Comparison of ENCODE assay signal across 8 mouse cellular contexts in genomic region chr4:123904333-123905125, GRCm38 (mm10). TPM values are rescaled to one million over a fixed set of nuclear protein-coding genes. Genes with fewer than 3 reads are reported as not detected.
A peak's percentile ranks its signal among the peaks of the same experiment; 100 is the strongest.
DNase-seq lines count a peak whose midpoint lies in the region; ATAC-seq lines count a peak whose summit lies in the region.

Gene Mycbp, plus strand, starts transcription at chr4:123904832.

- peaks cover 17% of the 10 kb centered on the region for H3K4me1 ChIP-seq in hindbrain, embryonic 14.5 days (replicated peaks; ENCODE audit: control insufficient read depth, insufficient read depth, low read length)

- peak within 1 kb of the TSS; percentile 84 for H3K4me3 ChIP-seq in hindbrain, embryonic 14.5 days (replicated peaks; ENCODE audit: low read length)

- peak within 1 kb of the TSS; percentile 75 for H3K9ac ChIP-seq in hindbrain, embryonic 14.5 days

- peak within 1 kb of the TSS; percentile 76 for H3K27ac ChIP-seq in hindbrain, embryonic 14.5 days

- H3K36me3 ChIP-seq in hindbrain, embryonic 14.5 days (replicated peaks; ENCODE audit: control insufficient read depth, insufficient read depth), result peaks cover 6% of the 10 kb centered on the region; the same call in 1 of the 2 replicates

- H3K4me2 ChIP-seq in hindbrain, embryonic 14.5 days (replicated peaks), result peak within 1 kb of the TSS; percentile 87

- no peaks in the 10 kb centered on the region for H3K9me3 ChIP-seq in hindbrain, embryonic 14.5 days (ENCODE audit: control insufficient read depth, low read length)

- peak; percentile 100 for ATAC-seq in hindbrain, embryonic 14.5 days (ENCODE audit: low FRiP score)

- peak; percentile 98 for DNase-seq in R1 (ENCODE audit: low read depth, low spot score)
- DNase-seq in cerebellum, postnatal 25 days, result peak; percentile 99
- peak; percentile 96 to 99 for DNase-seq in frontal cortex, postnatal 25 days (ENCODE audit: low spot score in 2 of 2)
- peak; percentile 99 for DNase-seq in hindbrain, embryonic 14.5 days (ENCODE audit: low spot score)
- peak; percentile 100 for DNase-seq in layer of hippocampus, postnatal 36 days
- peak; percentile 99 for DNase-seq in lung, postnatal 36 days
- peak; percentile 99 for DNase-seq in retina, postnatal 1 day
- peak; percentile 99 to 100 for DNase-seq in urinary bladder, adult 18-20 months (ENCODE audit: low spot score in 2 of 2)

- no peaks in the 10 kb centered on the region for H3K27me3 ChIP-seq in hindbrain, embryonic 14.5 days (ENCODE audit: control insufficient read depth, insufficient read depth, low read length)

- 2% methylated on average over 42 of the region's 49 CpGs for WGBS in hindbrain, embryonic 14.5 days

RNA-seq across cellular contexts. Expression of gene Mycbp, which starts in this region (rescaled TPM):
- polyA plus RNA-seq in hindbrain, embryonic 14.5 days (2014; fragmentation: Nextera tagmentation; extraction: Ambion mirVana), result 38.8 and 44.1 TPM in 2 replicates
- total RNA-seq in layer of hippocampus, postnatal 36 days (2021), result 10 to 100 TPM; 11.4 to 12.7 TPM

Comparison
In these comparisons a context has a peak if more than half of its experiments do, and no peak if none do; other contexts are left out.
1. Peak in every context shown above with its lines: DNase-seq, ATAC-seq, H3K4me3 ChIP-seq and H3K27ac ChIP-seq.